Mouse (Mus musculus): ENCODE measurements at regions not wholly inside any gene's neighbourhood (a gene's known extent, or its start where the extent isn't known, plus 50 kb on each side); places are given as distances from the start of the nearest gene placed in this dataset.

- no peak for DNase-seq (ENCODE audit: low spot score)
Measured at GRCm38 (mm10) chr8:126660658-126661316, 67.0 kb upstream of the Irf2bp2 start.

- DNase-seq (ENCODE audit: low spot score): peak; percentile 73
Measured at GRCm38 (mm10) chr8:126659691-126660657, 66.2 kb upstream of the Irf2bp2 start.

GRCm38 (mm10) chr8:126657546-126657945 lies 63.8 kb upstream of the Irf2bp2 start:
- DNase-seq (ENCODE audit: low spot score): no peak

- no peak for DNase-seq (ENCODE audit: low spot score)
Measured at GRCm38 (mm10) chr8:126656554-126657260, 62.9 kb upstream of the Irf2bp2 start.

GRCm38 (mm10) chr8:126655565-126655964 lies 61.8 kb upstream of the Irf2bp2 start:
- DNase-seq (ENCODE audit: low spot score): no peak

- no peak for DNase-seq (ENCODE audit: low spot score)
Measured at GRCm38 (mm10) chr8:126654353-126654752, 60.6 kb upstream of the Irf2bp2 start.

GRCm38 (mm10) chr8:126652151-126652550 lies 58.4 kb upstream of the Irf2bp2 start:
- no peak for DNase-seq (ENCODE audit: low spot score)

GRCm38 (mm10) chr8:126650945-126651344 lies 57.2 kb upstream of the Irf2bp2 start:
- no peak for DNase-seq (ENCODE audit: low spot score)

- DNase-seq (ENCODE audit: low spot score): no peak
Measured at GRCm38 (mm10) chr8:126649305-126649704, 55.5 kb upstream of the Irf2bp2 start.

- no peak for DNase-seq (ENCODE audit: low spot score)
Measured at GRCm38 (mm10) chr8:126647350-126647749, 53.6 kb upstream of the Irf2bp2 start.

- DNase-seq (ENCODE audit: low spot score): no peak
Measured at GRCm38 (mm10) chr8:126646604-126647311, 53.0 kb upstream of the Irf2bp2 start.

GRCm38 (mm10) chr8:126644179-126644578 lies 50.4 kb upstream of the Irf2bp2 start:
- DNase-seq (ENCODE audit: low spot score): no peak

Data from ovary, adult 18-20 months (tissue).